Mouse (Mus musculus): ENCODE measurements around the gene Ttc9.

DNA sequence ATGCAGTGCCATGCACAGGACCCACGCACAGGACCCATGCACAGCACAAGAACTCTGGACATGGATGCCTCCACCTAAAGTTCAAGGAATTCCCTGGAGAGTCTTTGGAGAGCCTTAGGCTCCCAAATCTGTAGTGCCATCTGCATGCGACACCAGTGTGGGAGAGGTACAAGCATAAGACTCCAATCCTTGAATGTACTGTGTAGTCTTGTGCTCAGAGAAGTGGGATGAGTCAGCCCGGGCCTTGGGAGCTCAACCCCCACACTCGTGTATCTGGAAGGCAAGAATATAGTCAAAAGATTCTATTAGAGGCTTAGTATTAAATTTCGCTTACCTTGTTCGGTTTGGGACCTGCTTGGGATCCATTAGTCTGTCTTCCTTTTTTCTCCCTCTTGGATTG lies 15.2 kb upstream of the Ttc9 start:
- TF ChIP-seq CTCF (IDR thresholded peaks at IDR 0.05; ENCODE audit: control insufficient read depth, insufficient read depth, low read length): no peak
- TF ChIP-seq POLR2A (IDR thresholded peaks at IDR 0.05; ENCODE audit: borderline replicate concordance, control insufficient read depth, low read depth, low read length): no peak

Data from bone marrow, adult 2 months (tissue).